Mouse (Mus musculus) ES-E14 (cell line): ENCODE data around the gene Sema6b.

ENCODE experiments used
- HCFC1 ChIP-seq: IDR thresholded peaks from 2 replicates; pipeline ENCODE4 v1.6.1; 2012; ENCODE audit warnings: low read length, inconsistent platforms, borderline replicate concordance; ENCODE audit not compliant: insufficient read depth
- ZC3H11A ChIP-seq: IDR thresholded peaks from 2 replicates; pipeline ENCODE4 v1.6.1; 2012; ENCODE audit warnings: low read depth, mild to moderate bottlenecking, inconsistent platforms, low read length, borderline replicate concordance

GRCm38 (mm10) chr17:56159729-56160128 is 19.6 kb upstream of the Sema6b start:
- TF ChIP-seq HCFC1 (no peak), ZC3H11A (peak; percentile 71; the same call in 1 of the 2 replicates)
